In genomic region chr11:58260156-58260555, GRCm38 (mm10) we compare ENCODE assay signal across 23 mouse cellular contexts. TPM values are rescaled to one million over a fixed set of nuclear protein-coding genes. Genes with fewer than 3 reads are reported as not detected.
DNase-seq lines count a peak whose midpoint lies in the region; ATAC-seq lines count a peak whose summit lies in the region.
"Had no signal": no experiment of that assay in that cellular context is flagged by ENCODE, and none has a peak within 500 bp of the region (broad histone marks: within the 10 kb centered on the region; RNA-seq: fewer than 3 reads in every experiment).

No protein-coding gene starts in this region.

- peak; percentile 67 for DNase-seq in heart, adult 11 months
- no peak for DNase-seq in heart, adult 18-20 months
- DNase-seq in 416B (ENCODE audit: low read depth), result peak; percentile 61
- no peak for DNase-seq in cerebellum, postnatal 10 days
- DNase-seq in lung, postnatal 36 days, result no peak
- DNase-seq: adrenal gland, postnatal 10 days; B cell, adult 2 months; cerebellum, adult 11-12 months; cerebellum, adult 8-10 months; cerebellum, postnatal 14 days; gastrocnemius, postnatal 14 days; heart, postnatal 14 days; heart, postnatal 4 days; kidney, adult 18-20 months had no signal

- peak; percentile 62 to 63; a peak in 3 of 4 replicates for ATAC-seq in hematopoietic stem cell, adult 5-6 weeks (replicated peaks in 1 of 2; ENCODE audit: insufficient read depth in 1 of 2, low FRiP score in 2 of 2, low TSS enrichment in 1 of 2, low read depth in 1 of 2, poor library complexity in 2 of 2, severe bottlenecking in 2 of 2)
- ATAC-seq: forebrain, embryonic 13.5 days; forebrain, embryonic 16.5 days; intestine, embryonic 15.5 days; Patski had no signal

RNA-seq across cellular contexts. Expression of gene 4930438A08Rik, which starts 14.4 kb away (rescaled TPM):
- total RNA-seq in heart, adult 18-20 months (2021), result not detected
- total RNA-seq in hematopoietic stem cell, adult 5-6 weeks (2017), result 2.7 and 10.8 TPM in 2 replicates
- total RNA-seq: adrenal gland, adult 18-20 months; CH12.LX; gastrocnemius, adult 18-20 months; gastrocnemius, postnatal 14 days; gastrocnemius, postnatal 4 days; heart, postnatal 14 days; heart, postnatal 4 days had no signal

RNA-seq across cellular contexts. Expression of gene Zfp692, which starts 46.7 kb away (rescaled TPM):
- total RNA-seq in heart, adult 18-20 months (2021), result 1 to 10 TPM; 2.5 to 4.4 TPM
- total RNA-seq in hematopoietic stem cell, adult 5-6 weeks (2017), result 16.2 and 23.3 TPM in 2 replicates

Comparison
In these comparisons a context has a peak if more than half of its experiments do, and no peak if none do; other contexts are left out.
1. DNase-seq: peak in heart, adult 11 months (single experiment) and 416B (single experiment); none in heart, adult 18-20 months (0 of 2), cerebellum, postnatal 10 days (0 of 2) and lung, postnatal 36 days (single experiment).